Mouse (Mus musculus): Measurements from ENCODE around the gene Coq8a.

DNA sequence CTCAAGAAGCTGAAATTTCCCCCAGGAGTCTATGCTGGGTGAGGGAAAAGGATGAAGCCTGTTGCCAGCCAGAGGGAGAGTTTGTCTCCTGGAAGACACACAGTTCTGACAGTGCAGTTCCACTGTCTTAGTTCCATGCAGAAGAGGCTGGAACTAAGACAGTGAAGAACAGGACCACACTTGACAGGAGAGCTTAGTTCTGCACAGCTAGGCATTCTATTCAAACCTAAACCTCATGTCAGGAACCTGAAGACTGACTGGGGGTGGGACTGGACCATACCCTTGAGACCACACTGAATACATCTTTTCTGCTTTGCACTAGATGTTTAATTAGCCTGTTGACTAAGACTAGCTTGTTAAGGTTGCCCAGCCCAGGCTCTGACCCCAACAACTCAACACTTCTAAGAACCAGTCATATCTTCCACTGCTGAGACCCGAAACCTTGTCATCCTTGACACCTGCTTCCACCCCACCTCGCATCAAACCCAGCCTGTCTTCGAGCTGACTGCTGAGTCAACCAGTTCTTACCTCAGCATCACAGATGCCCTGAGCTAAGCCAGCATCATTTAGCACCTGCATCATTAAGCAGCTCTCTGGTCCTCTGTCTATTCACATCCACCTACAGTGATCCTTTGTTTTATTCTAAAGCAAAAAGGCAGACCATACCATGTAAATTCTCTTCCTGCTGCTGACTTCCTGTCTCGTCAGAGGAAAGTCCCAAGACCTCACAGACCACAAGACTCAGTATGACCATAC lies at the start of gene Coq8a:
- TF ChIP-seq CTCF (conservative IDR thresholded peaks at IDR 0.05; ENCODE audit: insufficient read depth, insufficient read length, low read depth, low read length), result no peak
- TF ChIP-seq POLR2A (IDR thresholded peaks at IDR 0.05; ENCODE audit: low read depth, low read length), result no peak
